Mouse (Mus musculus): ENCODE measurements around the gene Phpt1.
A peak's percentile ranks its signal among the peaks of the same experiment; 100 is the strongest.

Gene Phpt1

GRCm38 (mm10) chr2:25582466-25583119 lies 7.6 kb upstream of the Phpt1 start:
- DNase-seq: peak; percentile 86

GRCm38 (mm10) chr2:25581901-25582301 lies 6.9 kb upstream of the Phpt1 start:
- DNase-seq: no peak

- peak; percentile 80 for DNase-seq
These were observed 6.4 kb upstream of the Phpt1 start, which contains the start of gene Ajm1 for GRCm38 (mm10) chr2:25581294-25581864. Gene Ajm1, minus strand, starts transcription at chr2:25581757.

- peak; percentile 52 for DNase-seq
These were observed 5.6 kb upstream of the Phpt1 start for GRCm38 (mm10) chr2:25580621-25581101.

GRCm38 (mm10) chr2:25579737-25580460 lies 4.9 kb upstream of the Phpt1 start:
- no peak for DNase-seq

GRCm38 (mm10) chr2:25578796-25579736 lies 4.0 kb upstream of the Phpt1 start:
- no peak for DNase-seq

GRCm38 (mm10) chr2:25577951-25578795 lies 3.1 kb upstream of the Phpt1 start:
- no peak for DNase-seq

- no peak for DNase-seq
These were observed 2.2 kb upstream of the Phpt1 start for GRCm38 (mm10) chr2:25576965-25577891.

- DNase-seq: no peak
These were observed 1.2 kb upstream of the Phpt1 start for GRCm38 (mm10) chr2:25576028-25576850.

GRCm38 (mm10) chr2:25575432-25576027 lies 506 bp upstream of the Phpt1 start:
- no peak for DNase-seq

GRCm38 (mm10) chr2:25574136-25574535 lies 888 bp downstream of the Phpt1 start:
- DNase-seq: no peak

- DNase-seq: no peak
These were observed 2.0 kb downstream of the Phpt1 start for GRCm38 (mm10) chr2:25573068-25573467.

GRCm38 (mm10) chr2:25571221-25571620 lies 3.8 kb downstream of the Phpt1 start:
- DNase-seq: no peak

GRCm38 (mm10) chr2:25569323-25569722 lies 5.7 kb downstream of the Phpt1 start:
- no peak for DNase-seq

- DNase-seq: no peak
These were observed 6.5 kb downstream of the Phpt1 start for GRCm38 (mm10) chr2:25568473-25569019.

GRCm38 (mm10) chr2:25566558-25566957 lies 8.5 kb downstream of the Phpt1 start:
- DNase-seq: no peak

- no peak for DNase-seq
These were observed 9.3 kb downstream of the Phpt1 start for GRCm38 (mm10) chr2:25565741-25566140.

GRCm38 (mm10) chr2:25561946-25562345 lies 13.1 kb downstream of the Phpt1 start:
- DNase-seq: no peak

- no peak for DNase-seq
These were observed 14.5 kb downstream of the Phpt1 start for GRCm38 (mm10) chr2:25560551-25560950.
